Comparison of ENCODE assay signal across 16 mouse cellular contexts in genomic region chr19:57956459-57956858, GRCm38 (mm10).
"Had no signal": no experiment of that assay in that cellular context is flagged by ENCODE, and none has a peak within 500 bp of the region (broad histone marks: within the 10 kb centered on the region; RNA-seq: fewer than 3 reads in every experiment).

No protein-coding gene starts in this region.

- H3K4me2 ChIP-seq: lung, embryonic 15.5 days; midbrain, embryonic 11.5 days; midbrain, embryonic 13.5 days; midbrain, embryonic 15.5 days; neural tube, embryonic 12.5 days; stomach, embryonic 15.5 days had no signal

- H3K27me3 ChIP-seq: lung, embryonic 15.5 days; megakaryocyte, embryonic 14.5 days; midbrain, embryonic 13.5 days; midbrain, embryonic 15.5 days; neural tube, embryonic 12.5 days; stomach, embryonic 15.5 days had no signal

- H3K9ac ChIP-seq: liver, postnatal 0 days; lung, embryonic 15.5 days; midbrain, embryonic 13.5 days; midbrain, embryonic 15.5 days; neural tube, embryonic 12.5 days; stomach, embryonic 15.5 days had no signal

- H3K36me3 ChIP-seq: lung, embryonic 15.5 days; midbrain, embryonic 13.5 days; midbrain, embryonic 15.5 days; neural tube, embryonic 12.5 days; stomach, embryonic 15.5 days had no signal

- H3K4me1 ChIP-seq: lung, embryonic 15.5 days; megakaryocyte, embryonic 14.5 days; midbrain, embryonic 15.5 days; stomach, embryonic 15.5 days had no signal

- H3K27ac ChIP-seq: lung, embryonic 15.5 days; macrophage; midbrain, embryonic 13.5 days; midbrain, embryonic 15.5 days; neural tube, embryonic 12.5 days; stomach, embryonic 15.5 days; stomach, postnatal 0 days had no signal

- ATAC-seq: liver, postnatal 0 days; lung, postnatal 0 days; midbrain, embryonic 13.5 days; midbrain, embryonic 15.5 days had no signal

- H3K4me3 ChIP-seq: lung, embryonic 15.5 days; megakaryocyte, embryonic 14.5 days; midbrain, embryonic 13.5 days; midbrain, embryonic 15.5 days; neural tube, embryonic 12.5 days; stomach, embryonic 15.5 days had no signal

- H3K9me3 ChIP-seq: lung, embryonic 15.5 days; midbrain, embryonic 13.5 days; midbrain, embryonic 15.5 days; neural tube, embryonic 12.5 days; stomach, embryonic 15.5 days had no signal

- DNase-seq: liver, postnatal 0 days; lung, adult 2 months; right cerebral cortex, postnatal 14 days; thymus, adult 2 months; thymus, postnatal 25 days; thymus, postnatal 4 days had no signal
